Mouse (Mus musculus) forebrain, embryonic 10.5 days (tissue): ENCODE results near the gene Ctnna2. TPM values are rescaled to one million over a fixed set of nuclear protein-coding genes. Genes with fewer than 3 reads are reported as not detected.

Experiments used
- DNase-seq: peaks from one replicate; pipeline ENCODE4 v3.0.0-alpha.2; 2017; ENCODE audit warnings: low spot score; ENCODE audit errors: extremely low spot score
- H3K27ac ChIP-seq: fragments of 300-500 bp; sonication (generic); 2 replicates; pipeline ENCODE4 v1.5.1; 2016; ENCODE audit warnings: mild to moderate bottlenecking
- H3K27me3 ChIP-seq: fragments of 300-500 bp; sonication (generic); 2 replicates; pipeline ENCODE4 v1.6.1; 2016; ENCODE audit warnings: mild to moderate bottlenecking; ENCODE audit not compliant: poor library complexity, severe bottlenecking
- H3K36me3 ChIP-seq: fragments of 300-500 bp; sonication (generic); replicated peaks from 2 replicates; pipeline ENCODE4 v1.6.1; 2016; ENCODE audit warnings: mild to moderate bottlenecking, moderate library complexity
- H3K4me1 ChIP-seq: fragments of 300-500 bp; sonication (generic); 2 replicates; pipeline ENCODE4 v1.6.1; 2016
- H3K4me3 ChIP-seq: fragments of 300-500 bp; sonication (generic); 2 replicates; pipeline ENCODE4 v1.5.1; 2016; ENCODE audit warnings: mild to moderate bottlenecking, moderate library complexity
- H3K9me3 ChIP-seq: fragments of 300-500 bp; sonication (generic); 2 replicates; pipeline ENCODE4 v1.6.1; 2016; ENCODE audit warnings: mild to moderate bottlenecking, moderate library complexity
- whole genome bisulfite sequencing: fragments of 180-500 bp; shearing (Covaris S2); methylation state at CpG from one replicate; pipeline ENCODE4 v1.1.7; 2016; 5-methylcytosine and 5-hydroxymethylcytosine counted together
- polyA plus RNA-seq: library from polyadenylated mRNA; unstranded; fragments of >200 nt; fragmentation: Nextera tagmentation; extraction: Ambion mirVana; gene quantifications from 2 replicates; pipeline ENCODE4 v1.2.1, GENCODE M21; 2016

The Ctnna2 gene
- polyA plus RNA-seq, 1 experiment from 2014 or later, result 16.1 TPM

DNA sequence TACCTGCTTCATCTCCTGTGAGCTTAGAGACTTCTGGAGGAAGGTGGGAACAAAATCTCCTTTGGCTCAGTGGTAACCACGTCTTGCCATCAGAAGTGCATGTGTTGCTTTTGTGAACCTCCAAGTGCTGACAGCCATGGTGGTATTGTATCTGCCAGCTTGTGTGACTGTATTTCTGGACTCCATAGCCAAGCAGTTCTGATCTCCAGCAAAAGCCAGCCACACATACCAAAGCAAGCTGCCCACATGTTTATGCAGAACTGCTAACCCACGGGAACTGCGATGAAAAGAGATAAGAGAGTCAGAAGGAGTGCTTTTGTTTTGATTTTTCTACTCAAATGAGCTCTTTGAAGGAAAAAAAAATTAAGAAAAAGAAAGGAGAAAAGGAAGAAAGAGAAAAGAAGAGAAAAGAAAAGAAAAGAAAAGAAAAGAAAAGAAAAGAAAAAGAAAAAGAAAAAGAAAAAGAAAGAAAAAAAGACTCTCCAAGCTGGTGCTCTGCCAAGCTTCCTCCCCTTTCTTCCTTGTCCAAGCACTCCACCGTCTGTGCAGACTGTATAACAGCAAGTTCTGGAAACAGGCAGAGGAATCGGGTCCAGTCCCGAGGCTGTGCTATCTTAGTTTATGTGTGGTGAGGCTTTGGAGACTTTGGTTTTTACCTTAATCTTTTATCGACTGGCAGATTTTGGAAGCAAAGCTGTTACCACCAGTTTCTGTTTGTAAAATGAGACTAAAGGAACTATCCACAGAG is 722.0 kb downstream of the Ctnna2 start:
- Histone ChIP-seq H3K9me3 (no peaks in the 10 kb centered on the region), H3K27ac (no peak overlapping the region), H3K27me3 (no peaks in the 10 kb centered on the region), H3K4me3 (no peak overlapping the region), H3K4me1 (no peaks in the 10 kb centered on the region), H3K36me3 (no peaks in the 10 kb centered on the region)
- 58% methylated on average over 7 of the region's 7 CpGs for WGBS
- DNase-seq, result no peak

DNA sequence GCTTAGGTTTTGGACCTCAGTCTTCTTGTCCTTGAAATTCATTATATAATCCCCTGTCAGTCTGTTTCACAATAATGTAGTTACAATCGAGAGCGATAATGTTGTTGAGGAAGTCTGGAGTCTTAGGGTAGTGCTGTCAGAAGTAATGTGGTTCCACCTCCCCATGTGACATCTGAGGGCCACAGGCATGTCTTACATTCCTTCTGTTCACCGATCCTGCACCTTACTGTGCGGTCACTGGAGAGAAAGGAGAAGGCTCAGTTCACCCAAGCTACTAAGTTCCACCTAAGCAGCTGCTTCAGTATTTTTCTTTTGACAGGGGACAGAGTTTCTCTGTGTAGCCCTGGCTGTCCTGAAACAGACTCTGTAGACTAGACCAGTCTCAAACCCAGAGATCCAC is 723.2 kb downstream of the Ctnna2 start:
- H3K4me3 ChIP-seq, result no peak overlapping the region
- no peaks in the 10 kb centered on the region for H3K9me3 ChIP-seq
- DNase-seq, result no peak
- no peaks in the 10 kb centered on the region for H3K36me3 ChIP-seq
- H3K27ac ChIP-seq, result no peak overlapping the region
- no peaks in the 10 kb centered on the region for H3K4me1 ChIP-seq
- H3K27me3 ChIP-seq, result no peaks in the 10 kb centered on the region
- WGBS, result 94% methylated on average over 4 of the region's 4 CpGs

DNA sequence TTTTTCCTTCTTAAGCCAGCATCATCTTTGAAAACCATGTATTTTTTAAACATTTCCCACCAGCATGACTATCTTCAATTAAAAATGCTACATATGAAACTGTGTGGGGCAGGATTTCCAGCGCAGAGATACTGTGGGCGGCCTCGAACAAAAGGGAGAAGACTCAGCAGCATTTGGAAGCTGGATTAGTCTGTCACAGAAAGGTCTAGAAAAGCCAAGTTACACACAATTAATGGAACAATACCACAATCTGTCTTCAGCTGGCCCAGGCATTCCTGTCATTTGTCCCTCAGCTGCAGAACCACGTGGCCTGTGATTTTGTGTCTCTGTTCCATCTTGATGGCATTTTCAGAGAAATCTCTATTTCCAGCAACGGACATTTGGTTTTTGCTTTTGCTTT is 726.0 kb downstream of the Ctnna2 start:
- WGBS, result 82% methylated on average over 5 of the region's 5 CpGs
- Histone ChIP-seq H3K9me3 (no peaks in the 10 kb centered on the region), H3K36me3 (no peaks in the 10 kb centered on the region), H3K27ac (no peak overlapping the region), H3K4me3 (no peak overlapping the region), H3K27me3 (peaks cover 10% of the 10 kb centered on the region; the same call in 1 of the 2 replicates), H3K4me1 (no peaks in the 10 kb centered on the region)
- no peak for DNase-seq

DNA sequence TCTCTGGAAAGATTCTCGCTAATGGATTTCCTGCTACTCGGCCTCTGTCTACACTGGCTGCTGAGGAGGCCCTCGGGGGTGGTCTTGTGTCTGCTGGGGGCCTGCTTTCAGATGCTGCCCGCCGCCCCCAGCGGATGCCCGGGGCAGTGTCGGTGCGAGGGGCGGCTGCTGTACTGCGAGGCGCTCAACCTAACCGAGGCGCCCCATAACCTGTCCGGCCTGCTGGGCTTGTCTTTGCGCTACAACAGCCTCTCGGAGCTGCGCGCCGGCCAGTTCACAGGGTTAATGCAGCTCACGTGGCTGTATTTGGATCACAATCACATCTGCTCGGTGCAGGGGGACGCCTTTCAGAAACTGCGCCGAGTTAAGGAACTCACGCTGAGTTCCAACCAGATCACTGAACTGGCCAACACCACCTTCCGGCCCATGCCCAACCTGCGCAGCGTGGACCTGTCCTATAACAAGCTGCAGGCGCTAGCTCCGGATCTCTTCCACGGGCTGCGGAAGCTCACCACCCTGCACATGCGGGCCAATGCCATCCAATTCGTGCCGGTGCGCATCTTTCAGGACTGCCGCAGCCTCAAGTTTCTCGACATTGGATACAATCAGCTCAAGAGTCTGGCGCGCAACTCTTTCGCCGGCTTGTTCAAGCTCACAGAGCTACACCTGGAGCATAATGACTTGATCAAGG is 735.8 kb downstream of the Ctnna2 start:
- H3K9me3 ChIP-seq, result no peaks in the 10 kb centered on the region
- no peaks in the 10 kb centered on the region for H3K36me3 ChIP-seq
- H3K27ac ChIP-seq, result peak overlapping the region; percentile 86
- H3K27me3 ChIP-seq, result peaks cover 87% of the 10 kb centered on the region
- H3K4me3 ChIP-seq, result peak overlapping the region; percentile 63
- peaks cover 18% of the 10 kb centered on the region for H3K4me1 ChIP-seq
- under 1% methylated on average over 43 of the region's 43 CpGs for WGBS
- DNase-seq, result peak; percentile 72

DNA sequence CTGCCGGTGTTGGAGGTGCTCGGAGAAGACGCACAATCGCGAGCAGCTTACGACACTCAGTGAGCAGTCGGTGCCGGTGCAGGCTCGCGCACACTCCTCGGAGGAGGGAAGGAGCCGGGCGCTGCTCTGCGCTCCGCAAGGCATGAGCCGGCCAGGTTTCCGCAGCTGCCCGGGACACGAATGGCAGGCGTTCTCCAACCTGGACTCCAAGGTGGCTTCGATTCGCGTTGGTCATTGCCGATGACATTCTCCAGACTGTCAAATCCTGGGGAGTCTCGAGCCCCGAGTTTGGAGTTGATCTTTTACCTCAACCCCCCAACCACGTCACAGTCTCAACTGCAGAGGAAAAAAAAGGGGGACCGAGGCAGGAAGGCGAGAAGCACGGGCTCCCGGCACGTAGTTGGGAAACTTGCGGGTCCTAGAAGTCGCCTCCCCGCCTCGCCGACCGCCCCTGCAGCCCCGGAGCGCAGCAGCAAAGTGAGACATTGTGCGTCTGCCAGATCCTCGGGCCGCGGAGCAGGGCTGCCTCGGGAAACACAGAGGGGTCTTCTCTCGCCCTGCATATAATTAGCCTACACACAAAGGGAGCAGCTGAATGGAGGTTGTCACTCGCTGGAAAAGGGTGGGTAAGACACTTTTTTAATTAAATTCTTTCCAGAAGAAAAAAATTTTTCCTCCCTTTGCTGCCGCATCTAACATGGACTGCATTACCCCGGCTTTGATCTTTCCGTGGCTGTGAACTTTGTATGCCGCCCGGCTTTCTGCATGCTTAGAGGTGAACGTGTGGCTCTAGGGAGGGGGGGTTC is 736.7 kb downstream of the Ctnna2 start, which contains the start of gene Lrrtm1:
Gene Lrrtm1, plus strand, starts transcription at position 89 of the 806 bp plus-strand sequence.
- Histone ChIP-seq H3K27me3 (peaks cover 80% of the 10 kb centered on the region), H3K4me1 (peaks cover 18% of the 10 kb centered on the region), H3K27ac (peak within 1 kb of the TSS; percentile 86), H3K9me3 (no peaks in the 10 kb centered on the region), H3K4me3 (peak within 1 kb of the TSS; percentile 63), H3K36me3 (no peaks in the 10 kb centered on the region)
- peak; percentile 72 for DNase-seq
- under 1% methylated on average over 53 of the region's 53 CpGs for WGBS

DNA sequence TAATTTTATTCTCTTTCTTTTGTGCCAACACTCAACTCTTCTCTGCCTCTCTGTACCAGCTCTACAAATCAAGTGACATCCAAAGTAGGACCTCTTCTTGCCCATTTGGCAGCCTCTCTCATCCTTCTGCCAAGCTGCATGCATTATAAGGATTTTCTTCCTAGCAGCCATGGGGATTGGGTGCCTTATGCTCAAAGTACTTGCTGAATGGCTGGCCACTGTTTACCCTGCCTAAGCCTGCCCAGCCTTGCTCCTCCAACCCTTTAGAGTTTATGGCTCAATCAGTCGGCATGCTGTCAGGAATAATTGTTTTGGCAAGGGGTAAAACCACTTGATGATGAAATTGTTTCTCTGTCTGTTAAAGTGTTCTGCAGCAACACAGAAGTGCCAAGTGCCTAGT is 739.1 kb downstream of the Ctnna2 start:
- WGBS, result 57% methylated on average over 1 of the region's 1 CpGs
- peaks cover 56% of the 10 kb centered on the region for H3K27me3 ChIP-seq
- no peak overlapping the region for H3K4me3 ChIP-seq
- DNase-seq, result no peak
- no peaks in the 10 kb centered on the region for H3K9me3 ChIP-seq
- no peak overlapping the region for H3K27ac ChIP-seq
- H3K36me3 ChIP-seq, result no peaks in the 10 kb centered on the region
- peaks cover 18% of the 10 kb centered on the region for H3K4me1 ChIP-seq

DNA sequence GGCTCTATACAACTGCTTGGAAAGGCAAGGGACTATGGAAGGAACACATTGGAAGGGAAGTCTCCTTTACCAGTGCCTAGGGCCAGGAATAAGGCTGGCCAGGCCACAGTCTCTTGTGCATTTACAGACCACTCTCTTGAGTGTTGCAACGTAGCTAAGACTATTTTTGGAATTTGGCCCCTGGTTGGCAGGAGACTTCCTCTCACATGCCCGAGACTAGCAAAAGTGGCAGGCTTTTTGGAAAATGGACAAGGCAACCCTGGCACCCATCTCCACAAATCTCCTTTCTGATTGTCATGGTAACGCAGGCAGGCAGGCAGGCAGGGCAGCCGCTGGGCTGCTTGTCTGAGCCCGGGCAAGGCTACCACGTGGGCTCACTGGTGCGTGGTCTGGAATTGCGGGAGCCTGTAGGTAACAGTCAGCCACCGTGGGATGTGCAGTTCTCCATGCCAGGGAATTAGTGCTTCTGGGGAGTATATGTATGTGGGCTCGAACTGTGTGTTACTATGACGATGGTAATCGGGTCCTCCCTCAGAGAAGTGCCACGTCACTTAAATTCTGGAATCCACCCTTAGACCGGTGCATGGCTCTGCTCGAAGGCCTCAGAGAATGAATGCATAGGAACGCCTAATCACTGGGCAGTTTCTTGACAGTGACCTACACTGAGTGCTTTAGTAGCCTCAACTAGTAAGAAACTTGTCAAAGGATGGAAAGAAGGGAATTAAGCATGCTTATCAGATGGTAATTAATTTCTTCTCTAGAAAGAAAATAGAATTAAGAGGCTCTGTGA is 756.5 kb downstream of the Ctnna2 start:
- DNase-seq, result no peak
- Histone ChIP-seq H3K9me3 (no peaks in the 10 kb centered on the region), H3K4me3 (no peak overlapping the region), H3K27ac (no peak overlapping the region), H3K36me3 (no peaks in the 10 kb centered on the region), H3K27me3 (peaks cover 23% of the 10 kb centered on the region), H3K4me1 (peaks cover 24% of the 10 kb centered on the region)
- WGBS, result 65% methylated on average over 16 of the region's 16 CpGs

DNA sequence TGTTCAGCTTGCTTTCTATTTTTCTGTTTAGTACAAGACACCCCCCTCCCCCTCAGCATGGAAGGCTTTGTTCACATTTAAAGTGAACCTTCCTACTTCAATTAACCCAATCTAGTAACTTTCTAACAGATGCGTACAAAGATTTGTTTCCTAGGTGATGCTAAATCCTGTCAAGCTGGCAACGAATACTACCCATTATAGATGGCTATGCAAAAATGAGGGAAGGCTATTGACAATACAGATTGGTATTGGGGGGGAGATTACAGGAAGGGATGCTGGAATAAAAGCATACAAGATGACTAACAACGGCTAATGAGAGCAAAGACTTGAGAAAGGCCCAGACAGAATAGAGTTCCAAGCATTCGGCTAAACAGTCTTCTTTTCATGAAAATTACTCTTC is 758.7 kb downstream of the Ctnna2 start:
- H3K36me3 ChIP-seq, result no peaks in the 10 kb centered on the region
- H3K9me3 ChIP-seq, result no peaks in the 10 kb centered on the region
- DNase-seq, result no peak
- peaks cover 23% of the 10 kb centered on the region for H3K27me3 ChIP-seq
- no peak overlapping the region for H3K27ac ChIP-seq
- H3K4me3 ChIP-seq, result no peak overlapping the region
- 35% methylated on average over 4 of the region's 4 CpGs for WGBS
- H3K4me1 ChIP-seq, result peaks cover 24% of the 10 kb centered on the region

DNA sequence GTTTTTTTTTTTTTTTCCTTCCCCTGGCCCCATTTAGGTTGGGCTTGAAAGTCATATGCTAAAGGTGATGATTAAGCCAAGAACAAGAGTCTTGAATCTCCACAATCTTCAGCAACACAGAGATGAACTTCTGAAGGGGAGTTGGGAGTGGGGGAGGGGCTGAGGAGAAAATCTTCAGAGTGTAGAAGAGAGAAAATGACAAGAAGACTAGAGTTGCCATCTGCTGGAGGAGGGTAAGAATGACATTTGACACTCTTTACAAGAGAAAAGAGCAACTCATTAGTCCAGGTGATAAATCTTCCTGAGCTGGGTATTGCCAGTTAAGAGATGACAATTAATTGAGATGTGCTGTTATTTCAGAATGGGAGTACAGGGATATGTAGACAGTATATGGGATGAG is 760.6 kb downstream of the Ctnna2 start:
- Histone ChIP-seq H3K27ac (no peak overlapping the region), H3K4me1 (peaks cover 27% of the 10 kb centered on the region), H3K9me3 (no peaks in the 10 kb centered on the region), H3K4me3 (no peak overlapping the region), H3K27me3 (peaks cover 19% of the 10 kb centered on the region), H3K36me3 (no peaks in the 10 kb centered on the region)
- DNase-seq, result no peak

DNA sequence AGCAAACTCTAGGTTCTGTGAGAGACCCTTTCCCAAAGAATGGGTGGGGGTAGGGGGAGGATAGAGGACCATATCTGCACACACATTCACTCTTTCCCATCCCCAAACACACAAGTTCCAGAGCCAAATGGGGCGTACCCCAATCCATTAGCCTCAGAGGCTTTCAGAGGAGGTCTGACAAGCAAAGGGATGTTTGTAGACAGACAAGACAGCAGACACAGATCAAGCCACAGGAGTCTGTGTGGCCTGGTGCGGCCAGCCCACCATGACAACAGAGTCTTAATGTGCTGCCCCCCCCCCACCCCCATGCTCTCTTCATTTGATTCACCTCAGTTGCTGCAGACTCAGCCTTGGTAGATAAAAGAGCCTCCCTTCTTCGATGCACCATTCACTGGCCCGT is 764.2 kb downstream of the Ctnna2 start:
- Histone ChIP-seq H3K27me3 (no peaks in the 10 kb centered on the region; the same call in 1 of the 2 replicates), H3K4me1 (peaks cover 11% of the 10 kb centered on the region), H3K4me3 (no peak overlapping the region), H3K27ac (no peak overlapping the region), H3K9me3 (no peaks in the 10 kb centered on the region), H3K36me3 (no peaks in the 10 kb centered on the region)
- WGBS, result 76% methylated on average over 4 of the region's 4 CpGs
- no peak for DNase-seq

DNA sequence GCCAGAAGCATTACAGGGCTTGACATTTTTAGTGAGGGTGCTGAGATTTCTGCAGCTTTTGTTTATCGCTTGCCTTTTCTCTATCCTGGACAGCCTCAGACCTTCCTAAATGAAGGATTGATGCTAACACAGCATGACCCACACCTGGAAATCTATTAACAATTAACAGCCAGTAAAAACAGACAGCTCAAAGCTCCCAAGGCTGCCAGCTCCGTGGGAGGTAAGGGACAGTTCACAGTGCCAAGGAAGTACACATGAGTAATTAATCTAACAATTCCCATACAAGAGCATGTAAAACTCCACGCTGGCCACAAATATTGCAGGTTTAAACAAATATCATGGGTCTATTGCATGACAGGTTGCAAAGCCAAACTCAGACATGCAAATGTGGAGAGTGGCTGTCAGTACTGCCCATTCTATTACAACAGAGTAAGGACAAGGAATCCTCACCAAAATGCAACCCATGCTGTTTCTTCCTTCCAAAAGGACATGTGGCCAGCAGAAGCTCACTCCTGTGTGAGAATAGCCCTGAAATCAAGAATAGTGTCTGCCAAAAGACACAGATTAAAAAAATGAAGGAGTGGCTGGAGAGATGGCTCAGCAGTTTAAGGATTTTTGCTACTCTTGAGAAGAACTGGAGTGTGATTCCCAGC is 765.6 kb downstream of the Ctnna2 start:
- H3K27ac ChIP-seq, result 0 out of 2 replicates have a peak overlapping the region, but pooled peaks have one; percentile 5
- H3K27me3 ChIP-seq, result no peaks in the 10 kb centered on the region
- H3K4me1 ChIP-seq, result peaks cover 10% of the 10 kb centered on the region
- no peak for DNase-seq
- 38% methylated on average over 3 of the region's 3 CpGs for WGBS
- H3K36me3 ChIP-seq, result no peaks in the 10 kb centered on the region
- H3K9me3 ChIP-seq, result no peaks in the 10 kb centered on the region
- no peak overlapping the region for H3K4me3 ChIP-seq

DNA sequence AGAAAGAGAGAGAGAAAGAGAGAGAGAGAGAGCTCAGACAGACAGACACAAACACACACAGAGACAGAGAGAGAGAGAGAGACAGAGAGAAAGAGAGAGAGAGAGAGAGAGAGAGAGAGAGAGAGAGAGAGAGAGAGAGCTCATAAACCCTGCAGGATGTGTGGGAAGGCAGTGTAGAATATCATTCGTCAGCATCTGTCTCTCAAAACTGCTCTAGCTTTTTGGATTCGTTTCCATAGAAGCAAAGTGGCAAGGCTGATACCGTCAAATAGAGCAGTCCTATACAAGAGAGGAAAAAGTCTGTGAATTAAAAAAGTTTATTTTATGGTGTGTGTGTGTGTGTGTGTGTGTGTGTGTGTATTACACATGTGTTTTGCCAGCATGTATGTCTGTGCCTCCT is 769.6 kb downstream of the Ctnna2 start:
- WGBS, result 93% methylated on average over 3 of the region's 3 CpGs
- H3K27me3 ChIP-seq, result no peaks in the 10 kb centered on the region
- no peak overlapping the region for H3K27ac ChIP-seq
- H3K9me3 ChIP-seq, result no peaks in the 10 kb centered on the region
- DNase-seq, result no peak
- no peaks in the 10 kb centered on the region for H3K36me3 ChIP-seq
- H3K4me3 ChIP-seq, result no peak overlapping the region
- H3K4me1 ChIP-seq, result peaks cover 10% of the 10 kb centered on the region
